Mouse (Mus musculus): ENCODE results near the gene Fam168a. TPM values are rescaled to one million over a fixed set of nuclear protein-coding genes. Genes with fewer than 3 reads are reported as not detected.
"Not testable (repeated sequence)": the region's sequence is repeated elsewhere in the genome, so short reads cannot be mapped to it uniquely, and the experiment has no call there.

Gene Fam168a
- polyA plus RNA-seq, 1 experiment from 2014 or later, result 13.2 TPM

GRCm38 (mm10) chr7:100727538-100728085 is 21.2 kb downstream of the Fam168a start:
- H3K36me3 ChIP-seq (ENCODE audit: control insufficient read depth, insufficient read depth), result no peaks in the 10 kb centered on the region
- no peaks in the 10 kb centered on the region for H3K4me1 ChIP-seq (replicated peaks; ENCODE audit: control insufficient read depth, insufficient read depth, low read length)
- H3K9me3 ChIP-seq (ENCODE audit: control insufficient read depth), result no peaks in the 10 kb centered on the region
- H3K27ac ChIP-seq (ENCODE audit: low read depth, low read length), result no peak overlapping the region
- no peak overlapping the region for H3K4me3 ChIP-seq (ENCODE audit: low read depth, low read length)
- H3K27me3 ChIP-seq (replicated peaks; ENCODE audit: control insufficient read depth, insufficient read depth, low read length), result no peaks in the 10 kb centered on the region
- no peak overlapping the region for H3K4me2 ChIP-seq (replicated peaks; ENCODE audit: low read depth)
- TF ChIP-seq CTCF (IDR thresholded peaks at IDR 0.05; ENCODE audit: low read depth), result no peak
- ATAC-seq, result no peak
- no peak overlapping the region for H3K9ac ChIP-seq (ENCODE audit: low read depth, low read length)
- 76% methylated on average over 2 of the region's 2 CpGs for WGBS

GRCm38 (mm10) chr7:100729778-100730177 is 23.3 kb downstream of the Fam168a start:
- H3K4me1 ChIP-seq (replicated peaks; ENCODE audit: control insufficient read depth, insufficient read depth, low read length), result 0 out of 2 replicates have a peak, but pooled peaks cover 6% of the 10 kb centered on the region
- TF ChIP-seq CTCF (IDR thresholded peaks at IDR 0.05; ENCODE audit: low read depth), result no peak
- H3K4me2 ChIP-seq (replicated peaks; ENCODE audit: low read depth), result no peak overlapping the region
- WGBS, result 54% methylated on average over 2 of the region's 2 CpGs
- H3K27me3 ChIP-seq (replicated peaks; ENCODE audit: control insufficient read depth, insufficient read depth, low read length), result no peaks in the 10 kb centered on the region
- H3K36me3 ChIP-seq (ENCODE audit: control insufficient read depth, insufficient read depth), result no peaks in the 10 kb centered on the region
- H3K4me3 ChIP-seq (ENCODE audit: low read depth, low read length), result no peak overlapping the region
- H3K9me3 ChIP-seq (ENCODE audit: control insufficient read depth), result no peaks in the 10 kb centered on the region
- no peak for ATAC-seq
- no peak overlapping the region for H3K9ac ChIP-seq (ENCODE audit: low read depth, low read length)
- no peak overlapping the region for H3K27ac ChIP-seq (ENCODE audit: low read depth, low read length)

GRCm38 (mm10) chr7:100732341-100733050 is 26.1 kb downstream of the Fam168a start:
- no peak for TF ChIP-seq CTCF (IDR thresholded peaks at IDR 0.05; ENCODE audit: low read depth)
- WGBS, result 35% methylated on average over 6 of the region's 6 CpGs
- no peak for ATAC-seq

GRCm38 (mm10) chr7:100733051-100733813 is 26.8 kb downstream of the Fam168a start:
- ATAC-seq, result no peak
- peak overlapping the region; percentile 10; the same call in 1 of the 2 replicates for H3K4me2 ChIP-seq (replicated peaks; ENCODE audit: low read depth)
- TF ChIP-seq CTCF (IDR thresholded peaks at IDR 0.05; ENCODE audit: low read depth), result no peak

More at GRCm38 (mm10) chr7:100732341-100733050, 26.1 kb downstream of the Fam168a start:
- Histone ChIP-seq H3K4me1 (replicated peaks; ENCODE audit: control insufficient read depth, insufficient read depth, low read length) (0 out of 2 replicates have a peak, but pooled peaks cover 6% of the 10 kb centered on the region), H3K27me3 (replicated peaks; ENCODE audit: control insufficient read depth, insufficient read depth, low read length) (no peaks in the 10 kb centered on the region), H3K4me3 (ENCODE audit: low read depth, low read length) (no peak overlapping the region), H3K36me3 (ENCODE audit: control insufficient read depth, insufficient read depth) (no peaks in the 10 kb centered on the region), H3K9me3 (ENCODE audit: control insufficient read depth) (no peaks in the 10 kb centered on the region), H3K4me2 (replicated peaks; ENCODE audit: low read depth) (no peak overlapping the region), H3K27ac (ENCODE audit: low read depth, low read length) (no peak overlapping the region), H3K9ac (ENCODE audit: low read depth, low read length) (no peak overlapping the region)

GRCm38 (mm10) chr7:100734201-100734600 is 27.8 kb downstream of the Fam168a start:
- Histone ChIP-seq H3K4me2 (replicated peaks; ENCODE audit: low read depth) (no peak overlapping the region), H3K4me1 (replicated peaks; ENCODE audit: control insufficient read depth, insufficient read depth, low read length) (0 out of 2 replicates have a peak, but pooled peaks cover 6% of the 10 kb centered on the region), H3K27ac (ENCODE audit: low read depth, low read length) (no peak overlapping the region), H3K36me3 (ENCODE audit: control insufficient read depth, insufficient read depth) (no peaks in the 10 kb centered on the region), H3K9ac (ENCODE audit: low read depth, low read length) (no peak overlapping the region), H3K4me3 (ENCODE audit: low read depth, low read length) (no peak overlapping the region), H3K9me3 (ENCODE audit: control insufficient read depth) (no peaks in the 10 kb centered on the region), H3K27me3 (replicated peaks; ENCODE audit: control insufficient read depth, insufficient read depth, low read length) (no peaks in the 10 kb centered on the region)
- no peak for TF ChIP-seq CTCF (IDR thresholded peaks at IDR 0.05; ENCODE audit: low read depth)
- 58% methylated on average over 6 of the region's 6 CpGs for WGBS
- no peak for ATAC-seq

More at GRCm38 (mm10) chr7:100733051-100733813, 26.8 kb downstream of the Fam168a start:
- Histone ChIP-seq H3K36me3 (ENCODE audit: control insufficient read depth, insufficient read depth) (no peaks in the 10 kb centered on the region), H3K4me1 (replicated peaks; ENCODE audit: control insufficient read depth, insufficient read depth, low read length) (0 out of 2 replicates have a peak, but pooled peaks cover 6% of the 10 kb centered on the region), H3K9me3 (ENCODE audit: control insufficient read depth) (no peaks in the 10 kb centered on the region), H3K4me3 (ENCODE audit: low read depth, low read length) (no peak overlapping the region), H3K9ac (ENCODE audit: low read depth, low read length) (no peak overlapping the region), H3K27ac (ENCODE audit: low read depth, low read length) (no peak overlapping the region), H3K27me3 (replicated peaks; ENCODE audit: control insufficient read depth, insufficient read depth, low read length) (no peaks in the 10 kb centered on the region)
- WGBS, result 26% methylated on average over 7 of the region's 7 CpGs

- not testable (repeated sequence) for H3K9me3 ChIP-seq (ENCODE audit: control insufficient read depth); H3K27me3 ChIP-seq (replicated peaks; ENCODE audit: control insufficient read depth, insufficient read depth, low read length); H3K4me3 ChIP-seq (ENCODE audit: low read depth, low read length); H3K4me1 ChIP-seq (replicated peaks; ENCODE audit: control insufficient read depth, insufficient read depth, low read length); H3K27ac ChIP-seq (ENCODE audit: low read depth, low read length); H3K9ac ChIP-seq (ENCODE audit: low read depth, low read length); H3K4me2 ChIP-seq (replicated peaks; ENCODE audit: low read depth); H3K36me3 ChIP-seq (ENCODE audit: control insufficient read depth, insufficient read depth); ATAC-seq
- WGBS, result 81% methylated on average over 2 of the region's 2 CpGs
Observed at GRCm38 (mm10) chr7:100734905-100735304, 28.5 kb downstream of the Fam168a start.
